Mouse (Mus musculus) liver, adult 2 months (tissue): ENCODE measurements around the gene Ccdc27.

ENCODE experiments used
- CTCF ChIP-seq: fragments of 200-500 bp; IDR thresholded peaks from 2 replicates; pipeline ENCODE4 v1.5.1; 2011; ENCODE audit warnings: low read depth, low read length, control low read depth
- POLR2A ChIP-seq: fragments of 200-500 bp; IDR thresholded peaks from 2 replicates; pipeline ENCODE4 v1.6.1; 2011; ENCODE audit warnings: low read length, control low read depth; ENCODE audit not compliant: insufficient read depth; ENCODE audit errors: extremely low read depth

GRCm38 (mm10) chr4:154042577-154042976, at the start of gene Ccdc27:
- no peak for TF ChIP-seq CTCF
- no peak for TF ChIP-seq POLR2A
